Mouse (Mus musculus): ENCODE results near the gene 1110008P14Rik.
"Not testable (repeated sequence)": the region's sequence is repeated elsewhere in the genome, so short reads cannot be mapped to it uniquely, and the experiment has no call there.

The 1110008P14Rik gene

GRCm38 (mm10) chr2:32363376-32364106, 18.2 kb downstream of the 1110008P14Rik start:
- no peak for DNase-seq (ENCODE audit: low spot score)

GRCm38 (mm10) chr2:32362817-32363340, 18.9 kb downstream of the 1110008P14Rik start:
- DNase-seq (ENCODE audit: low spot score): peak; percentile 91

- not testable (repeated sequence) for DNase-seq (ENCODE audit: low spot score)
These were observed 19.5 kb downstream of the 1110008P14Rik start for GRCm38 (mm10) chr2:32362274-32362673.

GRCm38 (mm10) chr2:32361437-32361836, 20.3 kb downstream of the 1110008P14Rik start:
- peak; percentile 60 for DNase-seq (ENCODE audit: low spot score)

- DNase-seq (ENCODE audit: low spot score): peak; percentile 82
These were observed 21.0 kb downstream of the 1110008P14Rik start for GRCm38 (mm10) chr2:32360741-32361140.

- no peak for DNase-seq (ENCODE audit: low spot score)
These were observed 23.4 kb downstream of the 1110008P14Rik start for GRCm38 (mm10) chr2:32358381-32358780.

GRCm38 (mm10) chr2:32357710-32358109, 24.0 kb downstream of the 1110008P14Rik start:
- DNase-seq (ENCODE audit: low spot score): no peak

- no peak for DNase-seq (ENCODE audit: low spot score)
These were observed 25.5 kb downstream of the 1110008P14Rik start for GRCm38 (mm10) chr2:32356216-32356615.

- DNase-seq (ENCODE audit: low spot score): no peak
These were observed 27.3 kb downstream of the 1110008P14Rik start for GRCm38 (mm10) chr2:32354336-32354895.

GRCm38 (mm10) chr2:32353836-32354235, 27.9 kb downstream of the 1110008P14Rik start:
- DNase-seq (ENCODE audit: low spot score): no peak

GRCm38 (mm10) chr2:32353007-32353542, 28.7 kb downstream of the 1110008P14Rik start, which contains the start of gene Dnm1:
Dnm1 (minus strand) TSS chr2:32353338.
- DNase-seq (ENCODE audit: low spot score): peak; percentile 94

GRCm38 (mm10) chr2:32352151-32353006, 29.4 kb downstream of the 1110008P14Rik start, which contains the start of gene Ciz1:
Ciz1 (plus strand) TSS chr2:32352327.
- peak; percentile 57 for DNase-seq (ENCODE audit: low spot score)

- no peak for DNase-seq (ENCODE audit: low spot score)
These were observed 30.2 kb downstream of the 1110008P14Rik start for GRCm38 (mm10) chr2:32351471-32351961.

GRCm38 (mm10) chr2:32350471-32351051, 31.2 kb downstream of the 1110008P14Rik start:
- no peak for DNase-seq (ENCODE audit: low spot score)

- DNase-seq (ENCODE audit: low spot score): no peak
These were observed 32.0 kb downstream of the 1110008P14Rik start for GRCm38 (mm10) chr2:32349625-32350255.

GRCm38 (mm10) chr2:32348311-32348710, 33.4 kb downstream of the 1110008P14Rik start:
- no peak for DNase-seq (ENCODE audit: low spot score)

GRCm38 (mm10) chr2:32347019-32347418, 34.7 kb downstream of the 1110008P14Rik start:
- no peak for DNase-seq (ENCODE audit: low spot score)

GRCm38 (mm10) chr2:32344598-32345321, 37.0 kb downstream of the 1110008P14Rik start:
- no peak for DNase-seq (ENCODE audit: low spot score)

- no peak for DNase-seq (ENCODE audit: low spot score)
These were observed 37.7 kb downstream of the 1110008P14Rik start for GRCm38 (mm10) chr2:32344056-32344455.

- DNase-seq (ENCODE audit: low spot score): no peak
These were observed 38.4 kb downstream of the 1110008P14Rik start for GRCm38 (mm10) chr2:32343351-32343671.

Data from retina, embryonic 14.5 days (tissue).